28 mouse cellular contexts compared by ENCODE assay signal in the genomic region with DNA sequence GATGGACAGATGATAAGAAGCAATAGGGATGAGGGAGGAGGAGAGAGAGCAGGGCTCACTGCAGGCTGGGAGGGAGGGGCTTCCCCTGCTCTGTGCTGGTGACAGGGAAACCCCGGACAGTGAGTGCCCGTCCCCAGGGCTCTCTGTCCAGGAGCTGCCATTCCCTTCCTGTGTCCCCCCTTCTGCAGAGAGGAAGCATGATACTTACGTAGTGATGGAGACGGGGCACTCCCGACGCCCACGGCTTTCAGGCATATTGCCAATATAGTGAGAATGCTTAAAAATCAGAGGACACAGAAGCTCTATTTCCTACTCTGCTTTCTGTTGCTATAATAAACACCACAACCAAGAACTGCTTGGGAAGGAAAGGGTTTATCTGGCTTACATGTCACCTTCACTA. TPM values are rescaled to one million over a fixed set of nuclear protein-coding genes. Genes with fewer than 3 reads are reported as not detected.
DNase-seq lines count a peak whose midpoint lies in the region; ATAC-seq and TF ChIP-seq lines count a peak whose summit lies in the region.
"Not testable (repeated sequence)": the region's sequence is repeated elsewhere in the genome, so short reads cannot be mapped to it uniquely, and the experiment has no call there.
"Had no signal": no experiment of that assay in that cellular context is flagged by ENCODE, and none has a peak within 500 bp of the region (broad histone marks: within the 10 kb centered on the region; RNA-seq: fewer than 3 reads in every experiment).

No protein-coding gene starts in this region.

- H3K4me1 ChIP-seq in forebrain, postnatal 0 days (ENCODE audit: insufficient read depth); heart, embryonic 12.5 days (replicated peaks); intestine, embryonic 14.5 days (replicated peaks; ENCODE audit: control insufficient read depth, insufficient read depth, low read length); midbrain, embryonic 13.5 days (replicated peaks): not testable (repeated sequence)

- TF ChIP-seq CTCF in forebrain, postnatal 0 days (IDR thresholded peaks at IDR 0.05; ENCODE audit: low read depth) = not testable (repeated sequence)

- H3K27me3 ChIP-seq in forebrain, postnatal 0 days (ENCODE audit: insufficient read depth, low read length); heart, embryonic 12.5 days (replicated peaks); intestine, embryonic 14.5 days (replicated peaks; ENCODE audit: control insufficient read depth, insufficient read depth, low read length); midbrain, embryonic 13.5 days: not testable (repeated sequence)

- peak; percentile 9 for DNase-seq in 3T3-L1 (ENCODE audit: low read depth, low spot score)
- DNase-seq in forebrain, postnatal 0 days; intestine, embryonic 14.5 days (ENCODE audit: low spot score): not testable (repeated sequence)
- DNase-seq in layer of hippocampus, adult 18-20 months (ENCODE audit: low spot score in 2 of 2) = peak; percentile 25 to 28
- peak; percentile 19 to 24 for DNase-seq in left cerebral cortex, postnatal 25 days (ENCODE audit: low spot score in 2 of 2)
- peak; percentile 25 for DNase-seq in right cerebral cortex, postnatal 25 days

- not testable (repeated sequence) for H3K9ac ChIP-seq in forebrain, postnatal 0 days; heart, embryonic 12.5 days; intestine, embryonic 14.5 days (ENCODE audit: low read length); midbrain, embryonic 13.5 days (replicated peaks)

- H3K4me2 ChIP-seq in forebrain, postnatal 0 days (ENCODE audit: low read depth); heart, embryonic 12.5 days; intestine, embryonic 14.5 days (ENCODE audit: low read length); midbrain, embryonic 13.5 days (replicated peaks): not testable (repeated sequence)

- not testable (repeated sequence) for H3K27ac ChIP-seq in forebrain, postnatal 0 days (ENCODE audit: low read depth, low read length); heart, embryonic 12.5 days (ENCODE audit: poor library complexity, severe bottlenecking); intestine, embryonic 14.5 days (ENCODE audit: low read depth); midbrain, embryonic 13.5 days

- H3K36me3 ChIP-seq in forebrain, postnatal 0 days (ENCODE audit: insufficient read depth); heart, embryonic 12.5 days; intestine, embryonic 14.5 days (ENCODE audit: control insufficient read depth, insufficient read depth, low read length); midbrain, embryonic 13.5 days: not testable (repeated sequence)

- intact Hi-C loops in left cerebral cortex, postnatal 25 days (cut with DNase I) = not testable (repeated sequence)

- 89% methylated on average over 7 of the region's 7 CpGs for WGBS in forebrain, postnatal 0 days
- WGBS in heart, embryonic 12.5 days = 80% methylated on average over 7 of the region's 7 CpGs
- WGBS in intestine, embryonic 14.5 days = 92% methylated on average over 7 of the region's 7 CpGs
- 93% methylated on average over 7 of the region's 7 CpGs for WGBS in midbrain, embryonic 13.5 days

- H3K4me3 ChIP-seq in forebrain, postnatal 0 days (ENCODE audit: low read depth, low read length); heart, embryonic 12.5 days; intestine, embryonic 14.5 days (ENCODE audit: low read depth, low read length); midbrain, embryonic 13.5 days (replicated peaks): not testable (repeated sequence)

- not testable (repeated sequence) for H3K9me3 ChIP-seq in forebrain, postnatal 0 days (ENCODE audit: low read length); intestine, embryonic 14.5 days (ENCODE audit: control insufficient read depth, low read length)
- H3K9me3 ChIP-seq in heart, embryonic 12.5 days (replicated peaks) = peaks cover 39% of the 10 kb centered on the region
- peaks cover 22% of the 10 kb centered on the region for H3K9me3 ChIP-seq in midbrain, embryonic 13.5 days

- ATAC-seq in forebrain, postnatal 0 days = peak; percentile 36; the same call in 1 of the 2 replicates
- peak; percentile 26; the same call in 1 of the 2 replicates for ATAC-seq in heart, embryonic 12.5 days (ENCODE audit: insufficient number of reproducible peaks, low FRiP score)
- 0 out of 2 replicates have a peak, but pooled peaks have one; percentile 24 for ATAC-seq in intestine, embryonic 14.5 days (replicated peaks; ENCODE audit: low FRiP score, low TSS enrichment, low read depth)
- ATAC-seq in midbrain, embryonic 13.5 days = peak; percentile 28; the same call in 1 of the 2 replicates

RNA-seq across cellular contexts. Expression of gene Tcp10c, which starts 14.3 kb away (rescaled TPM):
- total RNA-seq in forebrain, postnatal 0 days (2014; rRNA removed) = not detected in 2 replicates
- polyA plus RNA-seq in forebrain, postnatal 0 days (2015; fragmentation: Nextera tagmentation; extraction: Ambion mirVana) = not detected in 2 replicates
- polyA plus RNA-seq in heart, embryonic 12.5 days (2016; fragmentation: Nextera tagmentation; extraction: Ambion mirVana) = not detected in 2 replicates
- polyA plus RNA-seq in intestine, embryonic 14.5 days (2014; fragmentation: Nextera tagmentation; extraction: Ambion mirVana) = not detected in 2 replicates
- under 1 TPM; 0.25 to 0.42 TPM for total RNA-seq in layer of hippocampus, adult 18-20 months (2021)
- not detected for total RNA-seq in left cerebral cortex, postnatal 25 days (2021)
- 0.10 TPM in 1 of 2 replicates, not detected in the other for polyA plus RNA-seq in midbrain, embryonic 13.5 days (2015; fragmentation: Nextera tagmentation; extraction: Ambion mirVana)
- total RNA-seq: adrenal gland, postnatal 4 days; G1E; gastrocnemius, adult 8-10 months; gastrocnemius, postnatal 4 days; heart, adult 8-10 months; heart, postnatal 4 days; left cerebral cortex, postnatal 10 days had no signal
- polyA plus RNA-seq: cerebellum, adult 2 months; embryonic facial prominence, embryonic 12.5 days; forebrain, embryonic 15.5 days; G1E; heart, embryonic 16.5 days; hindbrain, embryonic 13.5 days; intestine, embryonic 16.5 days; limb, embryonic 12.5 days; liver, embryonic 12.5 days; liver, postnatal 0 days; lung, postnatal 0 days; midbrain, embryonic 14.5 days; neural tube, embryonic 14.5 days; thymus, postnatal 0 days had no signal
